Mouse (Mus musculus) embryo, embryonic 10.5 days (tissue): Measurements from ENCODE around the gene Flad1.
A peak's percentile ranks its signal among the peaks of the same experiment; 100 is the strongest.
"Not testable (repeated sequence)": the region's sequence is repeated elsewhere in the genome, so short reads cannot be mapped to it uniquely, and the experiment has no call there.

Experiments used
- DNase-seq: peaks from one replicate; pipeline ENCODE4 v3.0.0-alpha.2; 2015; ENCODE audit warnings: low spot score

Flad1 gene

GRCm38 (mm10) chr3:89411490-89412393, at the start of gene Flad1:
Flad1 (minus strand) TSS chr3:89411870.
- DNase-seq = peak; percentile 100

- peak; percentile 92 for DNase-seq
These were observed 47.5 kb upstream of the Flad1 start for GRCm38 (mm10) chr3:89458965-89459807.

- DNase-seq = no peak
These were observed 46.8 kb upstream of the Flad1 start for GRCm38 (mm10) chr3:89458372-89458964.

GRCm38 (mm10) chr3:89456726-89457665, 45.3 kb upstream of the Flad1 start:
- peak; percentile 88 for DNase-seq

GRCm38 (mm10) chr3:89455786-89456285, 44.2 kb upstream of the Flad1 start:
- DNase-seq = no peak

GRCm38 (mm10) chr3:89454401-89455177, 42.9 kb upstream of the Flad1 start, which contains the start of gene Pmvk:
Pmvk (plus strand) TSS chr3:89454541.
- DNase-seq = no peak

- no peak for DNase-seq
These were observed 40.2 kb upstream of the Flad1 start for GRCm38 (mm10) chr3:89451916-89452315.

- DNase-seq = peak; percentile 75
These were observed 37.9 kb upstream of the Flad1 start for GRCm38 (mm10) chr3:89449541-89449940.

- DNase-seq = no peak
These were observed 37.3 kb upstream of the Flad1 start for GRCm38 (mm10) chr3:89448720-89449537.

GRCm38 (mm10) chr3:89440691-89441090, 29.0 kb upstream of the Flad1 start:
- DNase-seq = no peak

GRCm38 (mm10) chr3:89437269-89437668, 25.6 kb upstream of the Flad1 start:
- DNase-seq = peak; percentile 63

- peak; percentile 92 for DNase-seq
These were observed 24.8 kb upstream of the Flad1 start, which contains the start of gene Pbxip1 for GRCm38 (mm10) chr3:89436176-89437113. Pbxip1 (plus strand) TSS chr3:89436706.

GRCm38 (mm10) chr3:89435041-89435440, 23.4 kb upstream of the Flad1 start:
- DNase-seq = no peak

GRCm38 (mm10) chr3:89434532-89434931, 22.9 kb upstream of the Flad1 start:
- no peak for DNase-seq

- DNase-seq = no peak
These were observed 20.9 kb upstream of the Flad1 start for GRCm38 (mm10) chr3:89432606-89433005.

GRCm38 (mm10) chr3:89430171-89431159, 18.8 kb upstream of the Flad1 start, which contains the start of gene Pygo2:
Pygo2 (plus strand) TSS chr3:89430214.
- DNase-seq = peak; percentile 95

- DNase-seq = not testable (repeated sequence)
These were observed 17.4 kb upstream of the Flad1 start for GRCm38 (mm10) chr3:89429021-89429420.
